Mouse (Mus musculus): Measurements from ENCODE around the gene Mrrf. TPM values are rescaled to one million over a fixed set of nuclear protein-coding genes. Genes with fewer than 3 reads are reported as not detected.
A peak's percentile ranks its signal among the peaks of the same experiment; 100 is the strongest.

Gene Mrrf
- polyA plus RNA-seq, 1 experiment: 24.5 TPM

DNA sequence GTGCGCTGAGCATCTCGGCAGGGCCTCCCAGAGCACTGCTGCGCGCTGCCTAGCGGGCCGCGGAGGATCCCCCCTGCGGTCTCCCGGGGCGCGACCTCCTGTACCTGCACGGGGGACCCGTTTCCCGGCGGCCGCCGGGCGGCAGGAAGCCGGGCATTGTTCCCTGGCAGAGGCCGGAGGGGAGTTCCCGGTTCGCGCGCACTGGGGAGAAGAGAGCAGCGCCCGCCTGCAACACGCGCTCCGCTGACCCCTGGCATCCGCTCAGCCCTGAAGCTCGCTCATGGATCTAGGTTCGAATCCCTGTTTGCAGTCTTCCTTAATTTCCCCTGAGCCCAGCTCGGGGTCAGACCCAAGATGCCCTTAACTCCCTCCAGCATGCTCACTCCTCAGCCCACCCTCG is 74.6 kb downstream of the Mrrf start:
- peaks cover 4% of the 10 kb centered on the region for H3K4me1 ChIP-seq (ENCODE audit: control insufficient read depth, insufficient read depth, low read length)
- WGBS: 12% methylated on average over 34 of the region's 34 CpGs
- no peak for DNase-seq
- no peak for TF ChIP-seq CTCF (IDR thresholded peaks at IDR 0.05; ENCODE audit: insufficient read depth, low read length)
- TF ChIP-seq POLR2A (IDR thresholded peaks at IDR 0.05; ENCODE audit: borderline replicate concordance, extremely low read depth, low read depth, low read length): no peak
- H3K4me3 ChIP-seq (replicated peaks; ENCODE audit: extremely low read depth, low read depth, low read length): no peak overlapping the region

DNA sequence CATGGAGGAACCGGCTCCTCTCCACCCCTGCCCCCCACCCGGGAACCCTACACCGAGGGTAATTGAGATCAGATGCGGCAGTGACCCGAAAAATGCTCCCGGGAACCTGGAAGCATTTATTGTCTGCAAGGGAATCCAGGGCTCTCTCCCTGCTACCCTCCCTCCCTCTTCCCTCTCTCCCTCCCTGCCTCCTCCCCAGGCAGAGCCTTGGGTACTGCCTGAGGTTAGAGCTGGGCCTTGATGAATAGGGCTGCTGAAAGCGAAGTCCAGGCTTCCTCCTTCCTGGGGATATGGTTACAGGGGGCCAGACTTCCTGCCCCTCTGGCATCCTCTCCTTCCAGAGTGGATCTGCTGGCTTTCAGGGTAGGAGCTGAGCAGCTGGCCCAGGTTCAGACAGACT is 75.6 kb downstream of the Mrrf start:
- peaks cover 10% of the 10 kb centered on the region for H3K4me1 ChIP-seq (ENCODE audit: control insufficient read depth, insufficient read depth, low read length)
- WGBS: 69% methylated on average over 7 of the region's 7 CpGs
- H3K4me3 ChIP-seq (replicated peaks; ENCODE audit: extremely low read depth, low read depth, low read length): no peak overlapping the region
- no peak for DNase-seq
- TF ChIP-seq CTCF (IDR thresholded peaks at IDR 0.05; ENCODE audit: insufficient read depth, low read length): no peak
- no peak for TF ChIP-seq POLR2A (IDR thresholded peaks at IDR 0.05; ENCODE audit: borderline replicate concordance, extremely low read depth, low read depth, low read length)

DNA sequence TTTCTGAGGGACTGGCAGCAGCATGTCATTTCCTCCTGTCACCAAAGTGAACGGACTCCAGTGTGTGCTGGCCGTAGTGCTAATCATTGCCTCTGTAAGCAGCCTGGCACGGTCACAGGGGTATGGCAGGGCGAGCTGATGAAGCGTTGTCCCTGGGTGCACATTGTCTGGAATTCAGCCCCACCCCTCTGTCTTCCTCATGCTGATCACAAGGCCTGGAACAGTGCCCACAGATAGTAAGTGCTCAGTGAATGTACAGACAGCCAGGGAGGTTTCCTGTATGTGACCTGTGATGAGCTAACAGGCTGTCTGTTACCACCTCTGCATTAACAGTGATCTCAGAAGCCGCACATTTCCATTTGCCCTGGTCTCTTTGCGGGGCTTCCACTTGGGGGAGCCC is 76.9 kb downstream of the Mrrf start:
- TF ChIP-seq POLR2A (IDR thresholded peaks at IDR 0.05; ENCODE audit: borderline replicate concordance, extremely low read depth, low read depth, low read length) (no peak), CTCF (IDR thresholded peaks at IDR 0.05; ENCODE audit: insufficient read depth, low read length) (no peak)
- peaks cover 16% of the 10 kb centered on the region for H3K4me1 ChIP-seq (ENCODE audit: control insufficient read depth, insufficient read depth, low read length)
- no peak for DNase-seq
- WGBS: 23% methylated on average over 7 of the region's 7 CpGs
- H3K4me3 ChIP-seq (replicated peaks; ENCODE audit: extremely low read depth, low read depth, low read length): no peak overlapping the region

DNA sequence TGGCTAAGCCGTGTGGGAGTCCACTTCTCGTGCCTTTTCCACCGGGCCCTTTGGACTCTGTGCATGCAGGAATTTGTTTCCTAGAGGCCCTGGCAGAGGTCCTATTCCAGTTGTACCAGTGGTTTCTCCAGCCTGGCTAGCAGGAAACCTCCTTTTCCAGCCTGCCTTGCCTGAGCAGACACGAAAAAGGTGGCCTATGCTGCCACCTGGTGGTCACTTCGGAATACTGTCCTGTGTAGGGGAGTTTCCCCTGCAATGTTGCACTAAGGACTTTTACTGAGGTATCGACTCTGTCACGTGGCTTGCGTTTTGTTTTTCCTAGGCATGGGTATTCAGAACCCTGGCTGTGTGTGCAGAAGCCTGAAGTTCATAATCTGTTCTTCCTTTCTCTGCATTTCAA is 77.8 kb downstream of the Mrrf start:
- Histone ChIP-seq H3K4me3 (replicated peaks; ENCODE audit: extremely low read depth, low read depth, low read length) (no peak overlapping the region), H3K4me1 (ENCODE audit: control insufficient read depth, insufficient read depth, low read length) (peaks cover 16% of the 10 kb centered on the region)
- DNase-seq: peak; percentile 82
- WGBS: under 1% methylated on average over 8 of the region's 8 CpGs
- TF ChIP-seq POLR2A (IDR thresholded peaks at IDR 0.05; ENCODE audit: borderline replicate concordance, extremely low read depth, low read depth, low read length): no peak
- peak; percentile 94 for TF ChIP-seq CTCF (IDR thresholded peaks at IDR 0.05; ENCODE audit: insufficient read depth, low read length)

DNA sequence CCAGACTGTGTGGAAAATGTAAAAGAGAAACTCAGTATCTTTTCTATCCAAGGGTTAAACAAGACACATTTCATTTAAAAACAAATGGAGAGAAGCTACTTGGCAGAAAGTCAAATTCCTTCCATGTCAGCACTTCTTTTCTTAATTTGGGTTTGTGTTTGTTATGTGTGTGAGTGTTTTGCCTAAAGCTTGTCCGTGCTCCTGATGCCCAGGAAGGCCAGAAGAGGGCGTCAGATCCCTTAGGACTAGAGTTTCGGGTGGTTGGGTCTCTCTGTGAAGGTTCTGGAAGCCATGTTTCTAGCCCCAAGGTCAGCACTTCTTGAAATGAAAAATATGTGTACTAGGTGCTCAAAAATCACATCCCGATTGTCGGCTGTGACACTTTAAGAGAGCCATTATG is 78.2 kb downstream of the Mrrf start:
- peaks cover 16% of the 10 kb centered on the region for H3K4me1 ChIP-seq (ENCODE audit: control insufficient read depth, insufficient read depth, low read length)

DNA sequence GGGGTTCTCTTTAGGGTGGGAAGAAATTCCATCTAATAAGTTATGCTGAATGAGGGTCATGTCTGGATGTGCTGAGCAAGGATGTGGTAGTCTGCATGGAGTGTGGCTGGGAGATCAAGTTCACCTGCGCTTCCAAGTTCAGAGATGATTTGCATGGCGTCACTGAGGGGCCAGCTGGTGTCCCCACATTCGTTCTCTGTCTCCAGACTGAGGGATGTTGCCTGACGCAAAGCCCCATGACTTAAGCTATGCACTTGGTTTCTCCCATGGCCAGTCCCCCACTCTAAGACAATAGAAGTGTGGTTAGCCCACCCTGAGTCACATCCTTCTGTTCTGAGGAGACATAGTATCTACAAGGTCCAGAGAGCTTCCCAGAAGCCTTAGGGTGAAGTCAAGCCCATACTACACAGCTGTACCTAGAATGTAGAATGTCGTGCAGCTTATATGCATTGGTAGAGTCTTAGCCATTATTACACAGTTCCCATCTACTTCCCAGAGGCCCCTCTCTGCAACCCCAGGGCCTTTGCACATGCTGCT is 79.1 kb downstream of the Mrrf start:
- no peak for DNase-seq
- no peak for TF ChIP-seq CTCF (IDR thresholded peaks at IDR 0.05; ENCODE audit: insufficient read depth, low read length)
- no peak for TF ChIP-seq POLR2A (IDR thresholded peaks at IDR 0.05; ENCODE audit: borderline replicate concordance, extremely low read depth, low read depth, low read length)
- WGBS: 97% methylated on average over 5 of the region's 5 CpGs
- Histone ChIP-seq H3K4me3 (replicated peaks; ENCODE audit: extremely low read depth, low read depth, low read length) (no peak overlapping the region), H3K4me1 (ENCODE audit: control insufficient read depth, insufficient read depth, low read length) (peaks cover 16% of the 10 kb centered on the region)

More for the DNA sequence above, 78.2 kb downstream of the Mrrf start:
- no peak for TF ChIP-seq POLR2A (IDR thresholded peaks at IDR 0.05; ENCODE audit: borderline replicate concordance, extremely low read depth, low read depth, low read length)
- peak; percentile 74 for TF ChIP-seq CTCF (IDR thresholded peaks at IDR 0.05; ENCODE audit: insufficient read depth, low read length)
- no peak for DNase-seq
- no peak overlapping the region for H3K4me3 ChIP-seq (replicated peaks; ENCODE audit: extremely low read depth, low read depth, low read length)
- 54% methylated on average over 5 of the region's 5 CpGs for WGBS

DNA sequence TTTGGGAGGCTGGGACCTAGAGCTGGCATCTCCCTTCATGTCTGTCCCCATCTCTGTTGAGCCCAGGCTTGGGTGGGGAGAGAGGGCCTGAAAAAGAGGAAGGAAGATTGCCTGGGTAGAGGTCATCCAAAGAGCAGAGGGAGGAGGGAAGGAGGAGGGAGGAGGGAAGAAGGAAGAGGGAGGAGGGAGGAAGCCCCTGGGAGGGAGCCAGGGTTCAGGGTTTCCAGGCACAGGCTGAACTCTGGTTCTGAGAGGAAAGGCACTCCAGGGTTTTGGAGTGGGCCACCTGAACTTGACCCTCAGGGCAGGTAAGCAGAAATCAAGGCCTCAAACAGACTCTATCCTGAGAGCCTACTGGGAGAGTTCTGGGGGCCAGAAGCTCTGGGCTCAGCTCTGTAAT is 80.4 kb downstream of the Mrrf start:
- H3K4me3 ChIP-seq (replicated peaks; ENCODE audit: extremely low read depth, low read depth, low read length): no peak overlapping the region
- DNase-seq: peak; percentile 60
- TF ChIP-seq CTCF (IDR thresholded peaks at IDR 0.05; ENCODE audit: insufficient read depth, low read length): no peak
- TF ChIP-seq POLR2A (IDR thresholded peaks at IDR 0.05; ENCODE audit: borderline replicate concordance, extremely low read depth, low read depth, low read length): no peak
- H3K4me1 ChIP-seq (ENCODE audit: control insufficient read depth, insufficient read depth, low read length): peaks cover 16% of the 10 kb centered on the region

DNA sequence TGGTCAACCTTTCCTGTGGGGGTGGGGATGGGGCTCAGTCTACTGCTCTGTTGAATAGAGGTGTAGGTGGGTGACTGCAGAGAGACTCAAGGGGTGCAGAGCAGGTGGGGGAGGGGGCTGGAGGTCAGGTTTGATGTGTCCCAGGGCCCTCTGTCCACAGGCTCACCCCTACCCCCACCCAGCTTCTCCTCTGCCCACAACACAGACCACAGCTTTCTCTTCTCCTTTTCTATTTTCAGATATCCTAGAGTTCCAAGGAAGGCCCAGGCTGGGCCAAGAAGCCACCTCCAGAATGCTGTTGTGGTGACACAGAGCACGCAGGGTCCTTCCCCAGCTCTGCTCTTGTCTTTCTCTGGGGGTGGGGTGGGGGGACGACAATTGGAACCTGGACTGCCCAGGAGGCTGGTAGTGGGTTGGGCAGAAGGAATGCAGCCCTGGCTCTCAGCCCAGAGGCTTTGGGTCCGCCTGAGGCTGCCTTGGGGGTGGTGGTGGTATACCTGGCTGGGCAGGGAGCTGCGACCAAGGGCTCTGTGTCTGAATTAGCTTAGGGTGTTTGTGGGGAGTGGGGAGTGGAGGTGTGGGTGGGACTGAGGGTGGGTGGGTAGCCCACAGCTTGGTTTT is 80.9 kb downstream of the Mrrf start:
- H3K4me1 ChIP-seq (ENCODE audit: control insufficient read depth, insufficient read depth, low read length): peaks cover 16% of the 10 kb centered on the region
- TF ChIP-seq CTCF (IDR thresholded peaks at IDR 0.05; ENCODE audit: insufficient read depth, low read length): no peak
- no peak for TF ChIP-seq POLR2A (IDR thresholded peaks at IDR 0.05; ENCODE audit: borderline replicate concordance, extremely low read depth, low read depth, low read length)
- peak; percentile 34 for DNase-seq
- 23% methylated on average over 4 of the region's 4 CpGs for WGBS
- H3K4me3 ChIP-seq (replicated peaks; ENCODE audit: extremely low read depth, low read depth, low read length): no peak overlapping the region

DNA sequence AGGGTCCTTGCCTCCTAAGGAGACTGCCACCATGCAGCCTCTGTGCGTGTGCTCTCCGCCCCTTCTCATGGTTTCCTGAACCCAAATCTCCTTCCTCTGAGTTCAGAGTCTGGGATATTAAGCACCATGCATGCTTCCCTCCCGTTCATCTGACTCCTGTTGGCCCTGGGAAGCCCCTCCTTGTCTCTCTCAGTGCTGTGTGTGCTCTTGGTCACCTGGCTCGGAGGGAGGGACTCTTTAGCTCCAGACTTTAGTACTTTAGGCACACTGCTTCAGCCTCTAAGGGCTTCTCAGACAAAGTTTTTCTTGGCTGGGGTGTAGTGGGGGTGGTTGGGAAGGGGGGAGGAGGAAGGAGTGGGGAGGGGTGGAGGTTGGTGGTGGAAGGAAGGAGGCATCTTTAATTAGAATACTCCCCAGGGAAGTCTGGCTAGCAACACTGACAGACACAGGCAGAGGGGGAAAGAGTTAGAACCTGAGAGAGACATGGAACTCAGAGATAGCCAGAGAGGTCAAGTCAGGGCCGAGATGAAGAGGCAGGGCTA is 81.6 kb downstream of the Mrrf start:
- WGBS: 46% methylated on average over 5 of the region's 5 CpGs
- DNase-seq: no peak

DNA sequence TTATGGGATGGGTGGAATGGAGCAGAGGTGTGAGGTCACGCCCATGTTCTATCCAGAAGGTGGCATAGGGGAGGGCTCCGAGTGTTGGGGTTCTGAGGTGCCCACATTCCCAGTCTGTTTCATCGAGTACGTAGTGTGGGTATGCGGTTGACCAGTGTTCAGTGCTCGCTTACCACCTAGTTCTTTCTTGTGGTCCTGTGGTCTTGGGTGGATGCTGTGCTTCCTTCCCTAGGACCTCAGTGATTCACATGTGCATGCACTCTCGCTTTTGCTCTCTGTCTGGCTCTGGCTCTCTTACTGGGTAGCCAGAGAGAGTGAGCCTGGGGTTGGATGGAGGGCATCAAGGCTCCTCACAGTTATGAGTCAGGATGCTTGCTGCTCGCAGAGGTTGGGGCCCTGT is 83.9 kb downstream of the Mrrf start:
- TF ChIP-seq POLR2A (IDR thresholded peaks at IDR 0.05; ENCODE audit: borderline replicate concordance, extremely low read depth, low read depth, low read length): no peak
- TF ChIP-seq CTCF (IDR thresholded peaks at IDR 0.05; ENCODE audit: insufficient read depth, low read length): no peak
- DNase-seq: no peak
- Histone ChIP-seq H3K4me1 (ENCODE audit: control insufficient read depth, insufficient read depth, low read length) (peaks cover 11% of the 10 kb centered on the region), H3K4me3 (replicated peaks; ENCODE audit: extremely low read depth, low read depth, low read length) (no peak overlapping the region)
- 82% methylated on average over 8 of the region's 8 CpGs for WGBS

More for the DNA sequence above, 81.6 kb downstream of the Mrrf start:
- TF ChIP-seq CTCF (IDR thresholded peaks at IDR 0.05; ENCODE audit: insufficient read depth, low read length) (no peak), POLR2A (IDR thresholded peaks at IDR 0.05; ENCODE audit: borderline replicate concordance, extremely low read depth, low read depth, low read length) (0 out of 2 replicates have a peak, but pooled peaks have one; percentile 5)
- Histone ChIP-seq H3K4me3 (replicated peaks; ENCODE audit: extremely low read depth, low read depth, low read length) (no peak overlapping the region), H3K4me1 (ENCODE audit: control insufficient read depth, insufficient read depth, low read length) (peaks cover 16% of the 10 kb centered on the region)
